Mouse (Mus musculus) lung, postnatal 0 days (tissue): ENCODE measurements at regions not wholly inside any gene's neighbourhood (a gene's known extent, or its start where the extent isn't known, plus 50 kb on each side); places are given as distances from the start of the nearest gene placed in this dataset.

ENCODE experiments used
- ATAC-seq: fragments of 200-750 bp; cut with Nextera tagmentation; 2 replicates; pipeline ENCODE4 v1.8.0; 2017; ENCODE audit warnings: moderate library complexity
- DNase-seq: peaks from one replicate; pipeline ENCODE4 v3.0.0-alpha.2; 2016; ENCODE audit warnings: low spot score
- H3K27ac ChIP-seq: fragments of 300-500 bp; sonication (generic); 2 replicates; pipeline ENCODE4 v1.5.1; 2014; ENCODE audit warnings: antibody characterized with exemption, mild to moderate bottlenecking, low read length, mixed read lengths
- H3K27me3 ChIP-seq: fragments of 300-500 bp; sonication (generic); replicated peaks from 2 replicates; pipeline ENCODE4 v1.6.1; 2014; ENCODE audit warnings: low read length, mixed read lengths; ENCODE audit not compliant: insufficient read depth
- H3K36me3 ChIP-seq: fragments of 300-500 bp; sonication (generic); 2 replicates; pipeline ENCODE4 v1.6.1; 2014; ENCODE audit warnings: low read length, mixed read lengths; ENCODE audit not compliant: insufficient read depth
- H3K4me1 ChIP-seq: fragments of 300-500 bp; sonication (generic); 2 replicates; pipeline ENCODE4 v1.6.1; 2014; ENCODE audit warnings: antibody characterized with exemption, low read depth, low read length, mixed read lengths; ENCODE audit not compliant: insufficient read depth
- H3K4me2 ChIP-seq: fragments of 300-500 bp; sonication (generic); replicated peaks from 2 replicates; pipeline ENCODE4 v1.6.1; 2014; ENCODE audit warnings: low read depth, mild to moderate bottlenecking, low read length, moderate library complexity, mixed read lengths
- H3K4me3 ChIP-seq: fragments of 300-500 bp; sonication (generic); 2 replicates; pipeline ENCODE4 v1.5.1; 2014; ENCODE audit warnings: low read depth, low read length
- H3K9ac ChIP-seq: fragments of 300-500 bp; sonication (generic); replicated peaks from 2 replicates; pipeline ENCODE4 v1.6.1; 2014; ENCODE audit warnings: low read depth, mild to moderate bottlenecking
- H3K9me3 ChIP-seq: fragments of 300-500 bp; sonication (generic); 2 replicates; pipeline ENCODE4 v1.6.1; 2016; ENCODE audit warnings: low read length, mixed read lengths
- CTCF ChIP-seq: IDR thresholded peaks from 2 replicates; pipeline ENCODE4 v1.5.1; 2016; ENCODE audit warnings: antibody characterized with exemption, mild to moderate bottlenecking
- EP300 ChIP-seq: IDR thresholded peaks from 2 replicates; pipeline ENCODE4 v1.6.1; 2016; ENCODE audit warnings: antibody characterized with exemption, mild to moderate bottlenecking, control low read depth
- WGBS: fragments of 180-500 bp; shearing (Covaris S2); extraction: QIAGEN DNeasy Blood & Tissue Kit; methylation state at CpG from one replicate; pipeline ENCODE4 v1.1.7; 2014; 5-methylcytosine and 5-hydroxymethylcytosine counted together

DNA sequence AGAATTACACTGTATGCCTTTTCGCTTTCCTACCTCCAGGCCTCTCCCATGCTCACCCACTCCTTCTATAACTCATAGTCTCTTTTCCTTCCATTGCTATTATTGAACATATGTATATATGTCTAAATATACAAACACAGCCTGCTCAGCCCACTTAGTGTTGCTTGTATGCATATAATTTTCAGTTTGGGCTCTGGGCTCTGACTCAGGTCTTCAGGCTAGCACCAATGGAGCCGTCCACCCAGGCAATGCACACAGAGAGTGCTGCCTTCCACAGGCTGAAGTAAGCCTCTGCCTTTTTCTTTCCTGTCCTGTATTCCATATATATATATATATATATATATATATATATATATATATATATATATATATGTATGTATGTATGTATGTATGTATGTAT lies 162.8 kb upstream of the Bmp4 start:
- WGBS = 78% methylated on average over 2 of the region's 2 CpGs
- no peaks in the 10 kb centered on the region for H3K9me3 ChIP-seq
- DNase-seq = no peak
- no peak overlapping the region for H3K27ac ChIP-seq
- no peak for ATAC-seq
- TF ChIP-seq CTCF (no peak), EP300 (no peak)
- no peak overlapping the region for H3K9ac ChIP-seq
- no peak overlapping the region for H3K4me2 ChIP-seq
- no peaks in the 10 kb centered on the region for H3K36me3 ChIP-seq
- no peaks in the 10 kb centered on the region for H3K27me3 ChIP-seq
- H3K4me1 ChIP-seq = no peaks in the 10 kb centered on the region
- no peak overlapping the region for H3K4me3 ChIP-seq

DNA sequence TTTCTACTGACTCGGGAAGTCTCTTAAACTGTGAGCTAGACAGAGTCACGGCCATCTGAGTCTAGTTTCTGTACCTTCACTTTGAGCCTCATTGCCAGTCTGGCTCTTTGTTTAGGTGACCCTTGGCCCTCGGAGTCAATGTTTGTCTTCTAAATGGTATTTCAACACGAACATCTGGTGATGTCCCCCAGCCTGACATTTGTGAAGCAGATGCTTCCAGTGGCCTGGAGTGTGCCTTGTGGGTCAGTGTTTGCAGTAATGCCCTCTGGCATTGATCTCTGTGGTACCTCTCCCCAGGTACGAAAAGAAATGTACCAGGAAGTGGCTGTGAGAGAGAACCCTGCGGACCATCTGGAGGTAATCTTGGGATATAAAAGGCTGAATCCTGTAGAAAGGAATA lies 155.7 kb upstream of the Bmp4 start:
- Histone ChIP-seq H3K4me2 (no peak overlapping the region), H3K36me3 (no peaks in the 10 kb centered on the region), H3K4me1 (no peaks in the 10 kb centered on the region), H3K4me3 (no peak overlapping the region), H3K9ac (no peak overlapping the region), H3K27me3 (no peaks in the 10 kb centered on the region), H3K9me3 (no peaks in the 10 kb centered on the region), H3K27ac (no peak overlapping the region)
- 42% methylated on average over 6 of the region's 6 CpGs for WGBS
- TF ChIP-seq CTCF = no peak
- TF ChIP-seq EP300 = no peak
- ATAC-seq (no peak), DNase-seq (no peak)

DNA sequence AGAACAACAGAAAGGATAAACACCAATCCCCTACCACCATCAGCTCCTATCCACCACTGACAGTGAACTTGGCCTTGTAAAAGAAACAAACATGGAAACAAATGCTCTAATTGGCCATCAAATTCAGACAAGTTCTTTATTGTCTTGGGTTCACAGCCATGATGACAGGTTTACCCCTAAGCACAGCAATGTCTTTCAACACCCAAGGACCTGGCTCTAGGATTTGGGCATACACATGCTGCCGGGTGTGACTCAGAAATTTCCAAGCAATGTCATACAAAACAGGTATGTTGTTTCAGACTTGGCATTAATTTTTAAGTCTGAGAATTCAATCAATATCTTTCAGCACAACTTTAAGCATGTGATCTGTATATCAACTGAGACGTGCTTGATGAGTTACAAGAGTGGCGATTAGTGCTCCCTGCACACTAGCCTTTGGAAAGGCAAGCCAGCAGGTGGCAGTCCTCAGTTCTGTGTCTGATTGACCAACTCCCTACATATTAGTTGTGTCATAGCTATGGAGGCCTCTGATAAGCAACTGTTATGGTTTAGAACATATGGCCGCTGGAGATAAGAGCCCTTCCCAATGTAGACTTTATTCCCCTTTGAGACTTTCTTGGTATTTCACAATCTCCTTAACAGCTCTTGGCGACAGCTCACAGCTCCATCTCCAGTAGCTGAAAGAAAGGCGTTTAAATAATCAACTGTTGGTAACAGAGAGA lies 149.2 kb upstream of the Bmp4 start:
- DNase-seq (peak; percentile 40), ATAC-seq (peak; percentile 62)
- Histone ChIP-seq H3K4me3 (no peak overlapping the region), H3K27ac (no peak overlapping the region), H3K36me3 (no peaks in the 10 kb centered on the region), H3K9ac (no peak overlapping the region), H3K4me2 (no peak overlapping the region), H3K27me3 (no peaks in the 10 kb centered on the region), H3K9me3 (no peaks in the 10 kb centered on the region), H3K4me1 (no peaks in the 10 kb centered on the region)
- WGBS = 61% methylated on average over 6 of the region's 6 CpGs
- TF ChIP-seq EP300 = no peak
- peak; percentile 42 for TF ChIP-seq CTCF

DNA sequence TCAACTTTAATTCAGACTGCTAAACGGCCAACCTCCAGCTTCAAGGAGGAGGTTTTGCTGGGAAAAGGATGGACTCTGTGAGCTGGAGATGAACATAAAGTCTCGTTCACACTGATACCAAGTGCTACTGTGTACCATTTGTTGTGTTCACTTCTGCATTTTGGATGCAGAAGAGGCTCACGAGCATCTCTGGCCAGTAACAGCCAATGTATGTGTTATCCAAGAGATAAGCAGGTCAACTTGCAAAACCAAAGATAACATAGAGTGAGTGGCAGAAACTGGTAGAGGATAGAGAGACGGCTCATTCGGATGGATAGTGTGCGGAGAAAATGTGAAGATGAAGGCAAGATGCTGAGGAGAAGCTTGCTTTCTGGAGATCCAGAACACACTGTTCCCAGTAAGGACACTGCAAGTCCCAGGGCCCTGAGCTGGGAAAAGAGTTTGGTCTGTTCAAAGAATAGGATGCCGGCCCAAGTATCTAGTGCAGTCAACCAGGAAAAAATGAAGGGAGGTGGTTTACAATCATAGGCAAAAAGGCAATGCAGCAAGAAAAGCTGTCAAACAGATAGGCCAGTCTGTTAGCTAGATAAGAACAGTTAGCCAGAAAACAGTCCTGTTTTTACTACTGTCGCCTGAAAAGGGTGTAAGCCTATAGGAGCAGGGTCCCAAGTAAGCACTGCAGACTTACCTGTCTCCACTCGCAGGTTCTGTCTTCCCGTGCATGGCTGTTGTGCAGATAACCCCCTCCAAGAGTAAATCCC lies 145.7 kb upstream of the Bmp4 start:
- Histone ChIP-seq H3K9me3 (no peaks in the 10 kb centered on the region), H3K4me1 (no peaks in the 10 kb centered on the region), H3K4me2 (no peak overlapping the region), H3K4me3 (no peak overlapping the region), H3K9ac (no peak overlapping the region), H3K36me3 (no peaks in the 10 kb centered on the region), H3K27ac (no peak overlapping the region), H3K27me3 (no peaks in the 10 kb centered on the region)
- 69% methylated on average over 10 of the region's 10 CpGs for WGBS
- TF ChIP-seq EP300 (no peak), CTCF (no peak)
- DNase-seq (no peak), ATAC-seq (no peak)

DNA sequence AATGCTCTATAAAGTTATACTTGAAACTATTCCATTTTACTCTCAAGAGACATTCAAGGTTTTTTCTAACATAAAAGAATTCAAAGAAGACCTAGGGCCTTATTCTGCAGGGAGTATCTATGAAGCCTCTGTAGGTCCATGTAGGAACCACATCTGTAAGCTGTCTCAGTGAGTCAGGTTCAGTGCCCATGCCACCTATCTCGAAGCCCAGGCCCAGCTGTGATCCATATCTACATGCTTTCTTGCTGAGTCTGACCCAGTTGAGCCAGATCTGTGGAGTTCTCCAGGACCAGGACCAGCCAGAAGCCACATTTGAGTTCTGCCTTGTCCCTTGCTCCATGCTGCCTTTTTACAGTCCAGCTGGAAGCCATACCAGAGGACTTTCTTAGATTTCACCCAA lies 142.2 kb upstream of the Bmp4 start:
- Histone ChIP-seq H3K27me3 (no peaks in the 10 kb centered on the region), H3K36me3 (no peaks in the 10 kb centered on the region), H3K9ac (no peak overlapping the region), H3K9me3 (no peaks in the 10 kb centered on the region), H3K27ac (no peak overlapping the region), H3K4me3 (no peak overlapping the region), H3K4me2 (no peak overlapping the region), H3K4me1 (no peaks in the 10 kb centered on the region)
- ATAC-seq (no peak), DNase-seq (no peak)
- WGBS = 67% methylated on average over 1 of the region's 1 CpGs
- TF ChIP-seq CTCF = no peak
- TF ChIP-seq EP300 = no peak

DNA sequence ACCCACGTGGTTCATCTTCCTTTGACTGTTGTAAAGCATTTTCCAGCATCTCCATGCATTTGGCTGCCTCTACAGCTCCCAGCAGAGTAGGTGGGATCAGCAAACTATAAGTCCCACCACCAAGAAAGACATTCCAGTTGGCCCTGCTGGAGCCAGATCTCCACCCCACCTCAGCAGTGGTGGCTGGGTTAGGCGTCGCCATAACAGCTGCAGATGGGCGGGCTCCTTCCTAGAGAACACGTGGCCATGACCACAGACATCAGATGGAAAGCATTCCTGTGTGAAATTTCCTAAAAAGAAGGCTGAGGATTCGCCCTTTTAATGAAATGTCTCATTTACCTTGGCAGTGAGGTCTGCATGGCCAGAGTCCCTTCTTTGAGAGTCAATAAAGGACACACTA lies 140.0 kb upstream of the Bmp4 start:
- TF ChIP-seq EP300 (no peak), CTCF (no peak)
- WGBS = 85% methylated on average over 6 of the region's 6 CpGs
- Histone ChIP-seq H3K36me3 (no peaks in the 10 kb centered on the region), H3K4me3 (no peak overlapping the region), H3K4me1 (no peaks in the 10 kb centered on the region), H3K27ac (no peak overlapping the region), H3K4me2 (no peak overlapping the region), H3K9ac (no peak overlapping the region), H3K27me3 (no peaks in the 10 kb centered on the region), H3K9me3 (no peaks in the 10 kb centered on the region)
- no peak for DNase-seq
- ATAC-seq = no peak
